Mouse (Mus musculus): ENCODE measurements around the gene Olfr1321. TPM values are rescaled to one million over a fixed set of nuclear protein-coding genes. Genes with fewer than 3 reads are reported as not detected.

The Olfr1321 gene
- not detected in 2 replicates for polyA plus RNA-seq (2015; fragmentation: Nextera tagmentation; extraction: Ambion mirVana)

DNA sequence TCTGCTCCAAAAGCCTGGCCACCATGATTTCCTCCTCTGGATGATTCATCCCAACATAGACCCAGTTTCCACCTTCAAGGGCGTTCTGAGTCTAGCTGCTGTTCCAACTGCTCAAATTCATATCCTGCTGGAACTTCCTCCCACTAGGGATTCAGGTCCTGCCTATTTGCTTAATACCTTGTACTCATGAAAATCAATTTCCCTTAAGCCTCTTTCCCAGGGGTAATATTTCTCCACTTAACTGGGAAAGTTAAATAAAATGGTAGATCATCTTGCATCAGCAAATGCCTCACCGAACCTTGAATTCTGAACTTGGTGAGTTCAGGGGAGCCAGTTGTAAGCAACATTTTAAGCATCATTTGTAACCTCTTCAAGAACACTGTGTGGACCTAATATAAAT lies at the start of gene Olfr1321:
Gene Olfr1321 (minus strand): TSS at position 101 of the 400 bp plus-strand sequence.
- no peak for ATAC-seq
- WGBS = 73% methylated on average over 2 of the region's 2 CpGs
- no peaks in the 10 kb centered on the region for H3K9me3 ChIP-seq (ENCODE audit: control insufficient read depth)
- TF ChIP-seq CTCF (IDR thresholded peaks at IDR 0.05; ENCODE audit: low read depth) = no peak
- H3K36me3 ChIP-seq (ENCODE audit: control insufficient read depth, insufficient read depth) = no peaks in the 10 kb centered on the region
- no peaks in the 10 kb centered on the region for H3K4me1 ChIP-seq (replicated peaks; ENCODE audit: control insufficient read depth, insufficient read depth, low read length)
- no peak within 1 kb of the TSS for H3K4me3 ChIP-seq (ENCODE audit: low read depth, low read length)
- H3K9ac ChIP-seq (ENCODE audit: low read depth, low read length) = no peak within 1 kb of the TSS
- H3K4me2 ChIP-seq (replicated peaks; ENCODE audit: low read depth) = no peak within 1 kb of the TSS
- no peaks in the 10 kb centered on the region for H3K27me3 ChIP-seq (replicated peaks; ENCODE audit: control insufficient read depth, insufficient read depth, low read length)
- no peak within 1 kb of the TSS for H3K27ac ChIP-seq (ENCODE audit: low read depth, low read length)

DNA sequence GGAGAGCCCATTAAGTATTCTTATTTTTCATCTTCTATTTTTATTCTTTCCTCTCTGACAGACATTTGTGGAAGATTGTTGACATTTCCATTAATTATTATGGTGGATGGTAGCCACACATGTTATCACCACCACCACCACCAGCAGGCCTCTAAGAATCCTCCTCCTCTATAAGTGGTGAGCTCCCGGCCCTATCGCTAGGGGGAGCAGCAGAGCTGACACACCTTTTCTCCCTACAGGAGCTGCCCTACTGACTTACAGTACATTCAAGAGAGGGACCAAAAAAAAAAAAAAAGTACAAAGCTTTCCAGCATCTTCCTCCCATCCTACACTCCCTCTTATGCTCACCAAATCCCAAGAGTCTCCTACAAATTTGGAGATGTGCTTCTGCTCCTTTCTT lies 36.0 kb upstream of the Olfr1321 start:
- Histone ChIP-seq H3K4me1 (replicated peaks; ENCODE audit: control insufficient read depth, insufficient read depth, low read length) (no peaks in the 10 kb centered on the region), H3K27me3 (replicated peaks; ENCODE audit: control insufficient read depth, insufficient read depth, low read length) (no peaks in the 10 kb centered on the region), H3K27ac (ENCODE audit: low read depth, low read length) (no peak overlapping the region), H3K9ac (ENCODE audit: low read depth, low read length) (no peak overlapping the region), H3K4me3 (ENCODE audit: low read depth, low read length) (no peak overlapping the region), H3K36me3 (ENCODE audit: control insufficient read depth, insufficient read depth) (no peaks in the 10 kb centered on the region), H3K9me3 (ENCODE audit: control insufficient read depth) (no peaks in the 10 kb centered on the region), H3K4me2 (replicated peaks; ENCODE audit: low read depth) (no peak overlapping the region)
- 34% methylated on average over 2 of the region's 2 CpGs for WGBS
- no peak for ATAC-seq
- TF ChIP-seq CTCF (IDR thresholded peaks at IDR 0.05; ENCODE audit: low read depth) = no peak

DNA sequence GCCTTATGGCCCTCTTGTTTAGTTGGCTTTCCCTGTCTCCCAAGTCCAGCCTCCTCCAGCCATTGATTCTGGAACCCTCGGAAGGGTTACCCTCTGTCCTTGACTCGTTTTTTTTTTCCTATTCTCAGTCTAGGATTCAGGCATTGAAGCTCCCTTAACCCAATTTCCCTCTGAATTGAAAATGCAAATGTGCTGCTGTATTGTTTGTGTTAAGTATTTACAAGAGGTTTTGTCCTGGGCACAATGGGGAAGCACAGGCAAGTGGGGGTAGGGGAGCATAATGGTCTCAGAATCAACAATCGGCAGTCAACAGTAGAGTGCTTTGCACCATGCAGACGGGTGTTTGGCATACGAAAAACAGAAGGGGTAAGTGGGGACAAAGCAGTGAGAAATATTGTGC lies 10.3 kb upstream of the Olfr1321 start:
- Histone ChIP-seq H3K36me3 (ENCODE audit: control insufficient read depth, insufficient read depth) (no peaks in the 10 kb centered on the region), H3K9ac (ENCODE audit: low read depth, low read length) (no peak overlapping the region), H3K9me3 (ENCODE audit: control insufficient read depth) (no peaks in the 10 kb centered on the region), H3K4me2 (replicated peaks; ENCODE audit: low read depth) (no peak overlapping the region), H3K27me3 (replicated peaks; ENCODE audit: control insufficient read depth, insufficient read depth, low read length) (no peaks in the 10 kb centered on the region), H3K4me3 (ENCODE audit: low read depth, low read length) (no peak overlapping the region), H3K4me1 (replicated peaks; ENCODE audit: control insufficient read depth, insufficient read depth, low read length) (no peaks in the 10 kb centered on the region), H3K27ac (ENCODE audit: low read depth, low read length) (no peak overlapping the region)
- TF ChIP-seq CTCF (IDR thresholded peaks at IDR 0.05; ENCODE audit: low read depth) = no peak
- 52% methylated on average over 5 of the region's 5 CpGs for WGBS
- ATAC-seq = no peak

Other genes starting within 250 kb of the Olfr1321 start
- not detected in 2 replicates for gene Olfr1320, start 62.7 kb downstream of the Olfr1321 start, polyA plus RNA-seq (2015; fragmentation: Nextera tagmentation; extraction: Ambion mirVana)
- gene Igsf1, start 62.7 kb upstream of the Olfr1321 start, polyA plus RNA-seq (2015; fragmentation: Nextera tagmentation; extraction: Ambion mirVana) = 0.09 and 0.25 TPM in 2 replicates
- gene Olfr1322, start 156.4 kb upstream of the Olfr1321 start, polyA plus RNA-seq (2015; fragmentation: Nextera tagmentation; extraction: Ambion mirVana) = not detected in 2 replicates

All from intestine, postnatal 0 days (tissue).